Mouse (Mus musculus) gastrocnemius, postnatal 25 days (tissue): ENCODE data around the gene Glrx5. TPM values are rescaled to one million over a fixed set of nuclear protein-coding genes. Genes with fewer than 3 reads are reported as not detected.

Source experiments
- DNase-seq: peaks from one replicate; pipeline ENCODE4 v3.0.0; 2022
- total RNA-seq, 2 experiments: library from RNA; stranded (reverse); gene quantifications; 1 replicate in 1 of 2; 2 replicates in 1 of 2; pipeline ENCODE4 v1.2.3; 2021

Glrx5 gene
- total RNA-seq, 2 experiments from 2014 or later, result 63.5 to 64.9 TPM

- no peak for DNase-seq
These were observed 28.8 kb upstream of the Glrx5 start for GRCm38 (mm10) chr12:105003715-105004114.

GRCm38 (mm10) chr12:105004956-105005714 is 27.4 kb upstream of the Glrx5 start:
- no peak for DNase-seq

GRCm38 (mm10) chr12:105005715-105005972 is 26.8 kb upstream of the Glrx5 start:
- DNase-seq, result no peak

GRCm38 (mm10) chr12:105008150-105008549 is 24.3 kb upstream of the Glrx5 start:
- DNase-seq, result no peak

DNA sequence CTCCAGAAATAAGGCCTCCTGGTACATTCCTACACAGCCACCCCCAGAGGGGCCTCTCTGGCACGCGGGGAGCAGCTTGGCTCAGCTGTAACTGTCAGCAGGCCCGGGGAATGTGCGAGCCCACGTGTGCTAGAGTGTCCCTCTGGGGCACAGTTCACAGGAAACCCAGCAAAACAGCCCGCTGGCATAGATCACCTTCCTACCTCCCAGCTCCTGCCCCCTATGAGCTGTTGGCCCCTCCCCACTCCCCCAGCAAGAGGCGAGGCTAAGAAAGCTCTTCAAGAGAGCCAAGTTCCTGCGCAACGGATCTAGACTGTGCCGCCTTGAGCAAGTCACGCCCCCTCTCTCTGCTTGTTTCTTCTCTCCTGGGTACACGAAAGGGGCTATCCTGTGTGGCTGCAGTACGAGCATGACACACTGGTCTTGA is 23.7 kb upstream of the Glrx5 start:
- peak; percentile 63 for DNase-seq

GRCm38 (mm10) chr12:105009370-105010212 is 22.9 kb upstream of the Glrx5 start, which contains the start of gene Syne3:
Syne3 (minus strand) TSS chr12:105009809.
- peak; percentile 79 for DNase-seq

- DNase-seq, result no peak
These were observed 22.2 kb upstream of the Glrx5 start for GRCm38 (mm10) chr12:105010213-105010790.

DNA sequence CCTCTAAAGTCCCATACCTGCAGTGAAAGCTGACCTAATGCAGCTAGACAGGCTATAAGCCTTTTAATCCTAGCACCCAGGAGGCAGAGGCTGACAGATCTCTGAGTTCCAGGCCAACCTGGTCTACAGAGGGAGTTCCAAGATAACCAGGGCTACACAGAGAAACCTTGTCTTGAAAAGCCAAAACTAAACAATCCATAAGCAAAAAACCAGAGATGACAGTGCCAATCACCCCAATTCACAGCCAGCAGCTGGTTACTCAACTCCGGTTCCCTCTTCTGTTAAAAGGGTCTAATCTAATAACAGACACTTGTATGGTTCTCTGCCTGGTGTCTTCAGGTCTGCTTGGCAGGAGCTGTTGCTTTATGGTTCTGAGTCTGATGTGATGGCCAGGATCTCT is 20.9 kb upstream of the Glrx5 start:
- DNase-seq, result no peak

- no peak for DNase-seq
These were observed 20.2 kb upstream of the Glrx5 start for GRCm38 (mm10) chr12:105012314-105012713.

DNA sequence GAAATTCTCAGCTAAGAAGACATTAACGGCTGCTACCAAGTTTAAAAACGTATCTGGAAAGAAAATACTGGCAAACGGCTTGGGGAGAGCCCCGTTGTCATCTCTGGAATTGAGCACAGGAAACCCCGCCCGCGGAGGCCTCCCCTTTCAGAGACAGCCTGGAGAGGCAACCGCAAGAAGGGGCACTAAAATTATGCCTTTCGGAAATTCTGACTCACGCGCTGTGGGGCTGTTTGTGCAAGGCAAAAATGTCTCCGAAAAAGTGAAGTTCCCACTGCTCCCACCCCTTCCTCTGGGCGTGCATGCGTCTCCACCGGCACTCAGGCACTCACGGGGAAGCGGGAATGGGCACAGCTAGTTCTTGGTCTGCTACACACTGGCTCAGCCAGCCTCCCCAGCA is 19.4 kb upstream of the Glrx5 start:
- peak; percentile 80 for DNase-seq

- no peak for DNase-seq
These were observed 16.3 kb upstream of the Glrx5 start for GRCm38 (mm10) chr12:105016199-105016598.

- no peak for DNase-seq
These were observed 15.8 kb upstream of the Glrx5 start for GRCm38 (mm10) chr12:105016639-105017038.

GRCm38 (mm10) chr12:105019359-105020219 is 12.9 kb upstream of the Glrx5 start:
- no peak for DNase-seq

GRCm38 (mm10) chr12:105021441-105022069 is 10.9 kb upstream of the Glrx5 start:
- no peak for DNase-seq

- no peak for DNase-seq
These were observed 10.3 kb upstream of the Glrx5 start for GRCm38 (mm10) chr12:105022141-105022540.

DNA sequence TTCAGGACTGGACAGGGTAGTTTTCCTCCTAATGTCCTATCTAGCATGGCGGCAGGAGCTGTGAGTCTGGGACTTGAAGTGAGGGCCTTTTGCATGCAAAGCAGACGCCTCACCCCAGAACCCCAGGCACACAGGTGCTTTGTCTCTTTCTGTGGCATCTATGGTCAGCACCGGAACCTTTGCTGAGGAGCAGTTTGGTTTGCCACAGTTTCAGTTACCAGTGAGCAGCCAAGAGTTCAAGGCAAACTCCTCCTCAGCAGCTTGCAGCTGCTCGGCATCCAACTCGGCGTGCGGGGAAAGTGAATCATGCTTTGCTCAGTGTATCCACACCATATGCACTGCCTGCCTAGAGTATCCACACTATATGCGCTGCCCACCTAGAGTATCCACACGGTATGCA is 9.7 kb upstream of the Glrx5 start:
- DNase-seq, result no peak

DNA sequence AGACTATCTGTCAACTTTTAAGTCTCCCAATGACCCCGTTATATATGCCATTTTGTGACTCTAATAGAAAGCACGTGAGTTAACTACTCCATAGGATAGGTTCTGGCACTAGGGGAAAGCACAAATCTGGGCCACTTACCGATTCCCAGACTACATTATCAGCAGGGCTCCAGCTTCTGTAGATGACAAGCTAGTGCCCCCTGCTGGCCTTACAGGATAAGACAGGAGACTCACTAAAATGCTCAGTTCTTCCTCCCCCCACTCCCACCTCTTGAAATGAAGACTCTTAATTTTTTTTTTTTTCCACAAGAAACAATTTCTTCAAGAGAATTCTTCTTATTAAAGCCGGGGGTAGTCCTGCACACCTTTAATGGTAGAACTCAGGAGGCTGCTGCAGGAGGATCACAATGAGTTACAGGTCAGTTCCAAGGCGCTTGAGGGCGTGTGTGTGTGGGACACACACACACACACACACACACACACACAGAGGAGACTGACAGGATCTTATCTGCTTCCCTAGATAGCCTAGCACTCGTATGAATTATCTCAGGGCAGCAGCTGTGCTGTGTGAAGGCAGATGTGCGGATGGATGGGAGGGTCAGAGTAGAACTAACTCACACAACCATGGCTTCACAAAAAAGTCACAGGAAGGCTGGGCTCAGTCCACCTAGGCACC is 7.1 kb upstream of the Glrx5 start:
- DNase-seq, result no peak

GRCm38 (mm10) chr12:105025947-105026586 is 6.4 kb upstream of the Glrx5 start:
- DNase-seq, result no peak

DNA sequence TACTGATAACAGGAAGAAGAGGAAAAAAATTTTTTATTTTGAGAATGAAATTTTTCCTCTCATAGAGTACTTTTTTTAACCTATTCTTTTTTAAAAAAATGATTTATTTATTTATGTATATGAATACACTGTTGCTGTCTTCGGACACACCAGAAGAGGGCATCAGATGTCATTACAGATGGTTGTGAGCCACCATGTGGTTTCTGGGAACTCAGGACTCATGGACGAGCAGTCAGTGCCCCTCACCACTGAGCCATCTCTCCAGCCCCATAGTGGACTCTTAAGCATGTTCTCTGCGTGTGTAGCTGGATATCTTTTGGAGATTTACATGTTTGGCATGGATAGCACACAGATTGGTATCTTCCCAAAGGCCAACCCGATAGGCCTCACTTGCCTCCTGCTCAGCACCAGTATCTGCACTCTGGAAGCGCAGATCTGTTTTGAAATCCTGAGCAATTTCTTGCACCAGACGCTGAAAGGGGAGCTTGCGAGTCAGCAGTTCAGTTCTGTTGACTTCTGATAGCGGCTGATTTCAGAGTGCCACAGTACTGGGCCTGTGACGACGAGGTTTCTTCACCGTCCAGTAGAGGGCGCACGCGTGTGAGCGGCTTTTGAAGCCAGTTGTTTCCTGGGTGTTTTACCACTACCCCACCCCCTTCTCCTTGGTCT is 5.0 kb upstream of the Glrx5 start:
- peak; percentile 68 for DNase-seq

DNA sequence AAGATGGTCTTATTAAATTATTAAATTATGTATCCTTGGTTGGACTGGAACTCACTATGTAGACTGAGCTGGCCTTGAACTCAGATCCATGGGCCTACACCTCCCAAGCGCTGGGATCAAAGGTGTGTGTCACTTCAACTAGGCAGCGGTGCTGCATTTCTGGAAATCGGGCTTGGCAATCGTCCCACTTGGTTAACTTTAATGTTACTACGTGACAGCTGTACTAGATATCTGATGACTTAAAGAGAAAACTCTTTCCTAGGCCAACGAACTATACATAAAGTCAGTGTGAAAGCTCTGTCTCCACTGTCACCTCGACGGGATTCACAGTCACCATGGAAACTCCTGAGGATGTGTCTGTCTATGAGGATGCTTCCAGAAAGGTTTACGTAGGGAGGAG is 2.6 kb upstream of the Glrx5 start:
- no peak for DNase-seq
